Mouse (Mus musculus): ENCODE measurements around the gene Gm13285. TPM values are rescaled to one million over a fixed set of nuclear protein-coding genes. Genes with fewer than 3 reads are reported as not detected.

Gm13285 gene
- polyA plus RNA-seq (2015; fragmentation: Illumina TruSeq; extraction: RNeasy Lipid Tissue Mini Kit (QIAGEN cat#74804); ENCODE audit: insufficient read depth, low read depth, low replicate concordance) = not detected

DNA sequence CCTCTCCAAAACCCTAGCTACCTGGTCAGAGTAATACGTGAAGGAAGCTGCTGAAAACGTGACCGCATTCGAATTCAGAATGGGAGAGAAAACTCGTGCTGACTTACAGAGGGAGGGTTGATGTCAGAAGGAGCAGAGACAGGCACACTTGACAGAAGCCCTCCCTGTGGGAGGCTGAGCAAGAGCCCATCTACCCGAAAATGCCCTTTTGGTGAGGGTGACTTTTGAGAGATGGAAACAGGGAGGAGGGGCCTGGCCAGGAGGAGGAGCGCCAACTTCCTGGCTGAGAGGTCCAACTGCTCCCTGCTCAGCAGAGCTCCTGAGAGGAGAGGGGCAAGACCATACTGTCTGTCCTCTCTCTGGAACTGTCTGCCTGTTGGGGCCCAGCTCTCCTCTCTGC lies at the start of gene Gm13285:
Gene Gm13285 (plus strand): TSS at position 301 of the 400 bp plus-strand sequence.

GRCm38 (mm10) chr4:88754818-88755340 lies 44.6 kb upstream of the Gm13285 start, which contains the start of gene Gm13271:
TSS of gene Gm13271 (plus strand) at chr4:88754868.

DNA sequence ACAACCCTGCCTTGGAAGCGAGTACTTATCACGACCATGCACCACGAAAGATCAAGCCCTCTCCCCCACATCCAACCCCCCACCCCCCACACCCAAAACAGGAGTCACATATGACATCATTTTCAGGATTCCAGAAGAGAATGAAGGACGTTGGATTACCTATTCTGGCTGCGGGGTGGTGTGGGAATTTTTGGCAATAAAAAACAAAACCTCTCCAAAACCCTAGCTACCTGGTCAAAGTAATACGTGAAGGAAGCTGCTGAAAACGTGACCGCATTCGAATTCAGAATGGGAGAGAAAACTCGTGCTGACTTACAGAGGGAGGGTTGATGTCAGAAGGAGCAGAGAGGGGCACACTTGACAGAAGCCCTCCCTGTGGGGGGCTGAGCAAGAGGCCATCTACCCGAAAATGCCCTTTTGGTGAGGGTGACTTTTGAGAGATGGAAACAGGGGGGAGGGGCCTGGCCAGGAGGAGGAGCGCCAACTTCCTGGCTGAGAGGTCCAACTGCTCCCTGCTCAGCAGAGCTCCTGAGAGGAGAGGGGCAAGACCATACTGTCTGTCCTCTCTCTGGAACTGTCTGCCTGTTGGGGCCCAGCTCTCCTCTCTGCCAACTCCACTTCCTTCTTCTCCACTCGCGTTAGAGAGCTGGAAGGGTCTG lies 39.7 kb upstream of the Gm13285 start, which contains the start of gene Gm13283:
Gene Gm13283 (plus strand): TSS at position 510 of the 659 bp plus-strand sequence.

DNA sequence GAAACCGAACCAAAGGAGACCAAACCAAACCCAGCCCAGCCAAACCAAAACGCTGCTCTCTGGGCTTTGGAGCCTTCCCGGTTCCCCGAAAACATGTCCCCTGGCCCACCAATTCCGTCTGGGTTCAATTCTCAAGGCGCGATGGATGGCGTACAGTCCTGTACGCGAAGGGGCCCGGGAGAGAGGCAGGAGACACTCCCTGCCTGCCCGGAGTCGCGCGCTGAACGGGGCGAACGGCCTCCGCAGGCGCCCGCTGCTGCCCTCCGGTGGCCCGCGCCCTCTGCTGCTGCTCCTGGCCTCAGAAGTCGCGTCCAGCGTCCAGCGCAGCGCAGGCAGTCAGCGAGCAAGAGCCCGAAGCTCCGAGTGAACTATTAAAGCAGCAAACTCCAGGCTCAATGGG lies 25.9 kb upstream of the Gm13285 start, which contains the start of gene Gm13290:
Gene Gm13290 (plus strand): TSS at position 301 of the 400 bp plus-strand sequence.

GRCm38 (mm10) chr4:88776622-88777021 lies 22.8 kb upstream of the Gm13285 start, which contains the start of gene Gm13289:
TSS of gene Gm13289 (plus strand) at chr4:88776922.

GRCm38 (mm10) chr4:88779550-88779949 lies 19.9 kb upstream of the Gm13285 start, which contains the start of gene Gm13272:
TSS of gene Gm13272 (plus strand) at chr4:88779850.

GRCm38 (mm10) chr4:88781831-88782230 lies 17.6 kb upstream of the Gm13285 start, which contains the start of gene Ifnz:
TSS of gene Ifnz (plus strand) at chr4:88782131.

DNA sequence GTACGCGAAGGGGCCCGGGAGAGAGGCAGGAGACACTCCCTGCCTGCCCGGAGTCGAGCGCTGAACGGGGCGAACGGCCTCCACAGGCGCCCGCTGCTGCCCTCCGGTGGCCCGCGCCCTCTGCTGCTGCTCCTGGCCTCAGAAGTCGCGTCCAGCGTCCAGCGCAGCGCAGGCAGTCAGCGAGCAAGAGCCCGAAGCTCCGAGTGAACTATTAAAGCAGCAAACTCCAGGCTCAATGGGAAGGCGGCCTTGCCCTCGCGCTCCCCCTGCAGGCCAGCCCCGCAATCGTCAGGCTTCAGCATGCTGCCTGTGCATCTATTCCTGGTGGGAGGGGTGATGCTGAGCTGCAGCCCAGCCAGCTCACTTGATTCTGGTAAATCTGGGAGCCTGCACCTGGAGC lies 14.1 kb upstream of the Gm13285 start, which contains the start of gene Gm13276:
Gene Gm13276 (plus strand): TSS at position 301 of the 400 bp plus-strand sequence.

GRCm38 (mm10) chr4:88788402-88788801 lies 11.1 kb upstream of the Gm13285 start, which contains the start of gene Gm13277:
TSS of gene Gm13277 (plus strand) at chr4:88788632.

DNA sequence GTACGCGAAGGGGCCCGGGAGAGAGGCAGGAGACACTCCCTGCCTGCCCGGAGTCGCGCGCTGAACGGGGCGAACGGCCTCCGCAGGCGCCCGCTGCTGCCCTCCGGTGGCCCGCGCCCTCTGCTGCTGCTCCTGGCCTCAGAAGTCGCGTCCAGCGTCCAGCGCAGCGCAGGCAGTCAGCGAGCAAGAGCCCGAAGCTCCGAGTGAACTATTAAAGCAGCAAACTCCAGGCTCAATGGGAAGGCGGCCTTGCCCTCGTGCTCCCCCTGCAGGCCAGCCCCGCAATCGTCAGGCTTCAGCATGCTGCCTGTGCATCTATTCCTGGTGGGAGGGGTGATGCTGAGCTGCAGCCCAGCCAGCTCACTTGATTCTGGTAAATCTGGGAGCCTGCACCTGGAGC lies 8.2 kb upstream of the Gm13285 start, which contains the start of gene Gm13278:
Gene Gm13278 (plus strand): TSS at position 301 of the 400 bp plus-strand sequence.

GRCm38 (mm10) chr4:88793936-88794675 lies 5.4 kb upstream of the Gm13285 start, which contains the start of gene Gm13275:
TSS of gene Gm13275 (plus strand) at chr4:88794487.

GRCm38 (mm10) chr4:88797097-88797496 lies 2.4 kb upstream of the Gm13285 start, which contains the start of gene Gm13279:
TSS of gene Gm13279 (plus strand) at chr4:88797397.

DNA sequence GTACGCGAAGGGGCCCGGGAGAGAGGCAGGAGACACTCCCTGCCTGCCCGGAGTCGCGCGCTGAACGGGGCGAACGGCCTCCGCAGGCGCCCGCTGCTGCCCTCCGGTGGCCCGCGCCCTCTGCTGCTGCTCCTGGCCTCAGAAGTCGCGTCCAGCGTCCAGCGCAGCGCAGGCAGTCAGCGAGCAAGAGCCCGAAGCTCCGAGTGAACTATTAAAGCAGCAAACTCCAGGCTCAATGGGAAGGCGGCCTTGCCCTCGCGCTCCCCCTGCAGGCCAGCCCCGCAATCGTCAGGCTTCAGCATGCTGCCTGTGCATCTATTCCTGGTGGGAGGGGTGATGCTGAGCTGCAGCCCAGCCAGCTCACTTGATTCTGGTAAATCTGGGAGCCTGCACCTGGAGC lies 3.5 kb downstream of the Gm13285 start, which contains the start of gene Gm13287:
Gene Gm13287 (plus strand): TSS at position 301 of the 400 bp plus-strand sequence.

DNA sequence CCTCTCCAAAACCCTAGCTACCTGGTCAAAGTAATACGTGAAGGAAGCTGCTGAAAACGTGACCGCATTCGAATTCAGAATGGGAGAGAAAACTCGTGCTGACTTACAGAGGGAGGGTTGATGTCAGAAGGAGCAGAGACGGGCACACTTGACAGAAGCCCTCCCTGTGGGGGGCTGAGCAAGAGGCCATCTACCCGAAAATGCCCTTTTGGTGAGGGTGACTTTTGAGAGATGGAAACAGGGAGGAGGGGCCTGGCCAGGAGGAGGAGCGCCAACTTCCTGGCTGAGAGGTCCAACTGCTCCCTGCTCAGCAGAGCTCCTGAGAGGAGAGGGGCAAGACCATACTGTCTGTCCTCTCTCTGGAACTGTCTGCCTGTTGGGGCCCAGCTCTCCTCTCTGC lies 5.8 kb downstream of the Gm13285 start, which contains the start of gene Gm13288:
Gene Gm13288 (plus strand): TSS at position 301 of the 400 bp plus-strand sequence.

DNA sequence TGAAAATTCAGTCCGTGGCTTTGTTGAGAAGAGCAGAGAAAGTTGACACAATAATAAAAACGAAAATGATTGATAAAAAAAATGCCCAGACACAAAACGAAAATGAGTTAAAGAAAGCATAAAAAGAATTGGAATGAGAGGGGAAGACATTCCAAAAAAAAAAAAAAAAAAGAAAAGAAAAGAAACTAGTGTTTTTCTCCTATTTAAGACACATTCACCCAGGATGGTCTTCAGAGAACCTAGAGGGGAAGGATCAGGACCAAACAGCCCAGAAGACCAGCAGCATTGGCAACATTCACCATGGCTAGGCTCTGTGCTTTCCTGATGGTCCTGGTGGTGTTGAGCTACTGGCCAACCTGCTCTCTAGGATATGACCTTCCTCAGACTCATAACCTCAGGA lies 16.5 kb downstream of the Gm13285 start, which contains the start of gene Ifna7:
Gene Ifna7 (plus strand): TSS at position 301 of the 400 bp plus-strand sequence.

GRCm38 (mm10) chr4:88819659-88820058 lies 20.2 kb downstream of the Gm13285 start, which contains the start of gene Ifna11:
TSS of gene Ifna11 (plus strand) at chr4:88819959.

GRCm38 (mm10) chr4:88827116-88827515 lies 27.7 kb downstream of the Gm13285 start, which contains the start of gene Ifna6:
TSS of gene Ifna6 (plus strand) at chr4:88827416.

DNA sequence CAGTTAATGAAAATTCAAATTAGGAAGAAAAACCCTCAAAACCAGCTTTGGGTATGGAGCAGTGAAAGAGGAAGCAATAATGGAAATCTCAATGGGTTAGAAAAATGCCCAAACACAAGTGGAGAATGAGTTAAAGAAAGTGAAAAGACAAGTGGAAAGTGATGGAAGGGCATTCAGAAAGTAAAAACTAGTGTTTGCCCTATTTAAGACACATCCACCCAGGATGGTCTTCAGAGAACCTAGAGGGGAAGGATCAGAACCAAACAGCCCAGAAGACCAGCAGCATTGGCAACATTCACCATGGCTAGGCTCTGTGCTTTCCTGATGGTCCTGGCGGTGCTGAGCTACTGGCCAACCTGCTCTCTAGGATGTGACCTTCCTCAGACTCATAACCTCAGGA lies 35.8 kb downstream of the Gm13285 start, which contains the start of gene Ifna5:
Gene Ifna5 (plus strand): TSS at position 301 of the 400 bp plus-strand sequence.

GRCm38 (mm10) chr4:88841438-88841911 lies 42.0 kb downstream of the Gm13285 start, which contains the start of gene Ifna4:
TSS of gene Ifna4 (plus strand) at chr4:88841861.

GRCm38 (mm10) chr4:88849698-88850097 lies 50.2 kb downstream of the Gm13285 start, which contains the start of gene Ifna1:
TSS of gene Ifna1 (plus strand) at chr4:88850087.

Measured in pancreas, adult 10 weeks (tissue).